Mouse (Mus musculus) olfactory bulb, adult 2 months (tissue): ENCODE results near the gene Exosc2.

ENCODE experiments used
- CTCF ChIP-seq: fragments of 200-500 bp; IDR thresholded peaks from 2 replicates; pipeline ENCODE4 v1.5.1; 2012; ENCODE audit warnings: low read depth, mild to moderate bottlenecking, low read length, moderate library complexity; ENCODE audit not compliant: insufficient read depth
- POLR2A ChIP-seq: fragments of 200-500 bp; IDR thresholded peaks from 2 replicates; pipeline ENCODE4 v1.6.1; 2012; ENCODE audit warnings: mild to moderate bottlenecking, low read depth, low read length, moderate library complexity; ENCODE audit not compliant: insufficient read depth

GRCm38 (mm10) chr2:31635281-31636137 is 35.0 kb upstream of the Exosc2 start:
- TF ChIP-seq CTCF = no peak
- TF ChIP-seq POLR2A = no peak
